Mouse (Mus musculus) NIH3T3 (cell line): ENCODE data around the gene Efcab8.

Experiments used
- DNase-seq: peaks from one replicate; pipeline ENCODE4 v3.0.0-alpha.2; 2012; ENCODE audit warnings: low read depth

Efcab8 gene

GRCm38 (mm10) chr2:153779394-153779981 is at the start of gene Efcab8:
TSS of gene Efcab8 (plus strand) at chr2:153779931.
- DNase-seq, result no peak

- no peak for DNase-seq
Observed at GRCm38 (mm10) chr2:153734033-153734432, 45.7 kb upstream of the Efcab8 start.

DNA sequence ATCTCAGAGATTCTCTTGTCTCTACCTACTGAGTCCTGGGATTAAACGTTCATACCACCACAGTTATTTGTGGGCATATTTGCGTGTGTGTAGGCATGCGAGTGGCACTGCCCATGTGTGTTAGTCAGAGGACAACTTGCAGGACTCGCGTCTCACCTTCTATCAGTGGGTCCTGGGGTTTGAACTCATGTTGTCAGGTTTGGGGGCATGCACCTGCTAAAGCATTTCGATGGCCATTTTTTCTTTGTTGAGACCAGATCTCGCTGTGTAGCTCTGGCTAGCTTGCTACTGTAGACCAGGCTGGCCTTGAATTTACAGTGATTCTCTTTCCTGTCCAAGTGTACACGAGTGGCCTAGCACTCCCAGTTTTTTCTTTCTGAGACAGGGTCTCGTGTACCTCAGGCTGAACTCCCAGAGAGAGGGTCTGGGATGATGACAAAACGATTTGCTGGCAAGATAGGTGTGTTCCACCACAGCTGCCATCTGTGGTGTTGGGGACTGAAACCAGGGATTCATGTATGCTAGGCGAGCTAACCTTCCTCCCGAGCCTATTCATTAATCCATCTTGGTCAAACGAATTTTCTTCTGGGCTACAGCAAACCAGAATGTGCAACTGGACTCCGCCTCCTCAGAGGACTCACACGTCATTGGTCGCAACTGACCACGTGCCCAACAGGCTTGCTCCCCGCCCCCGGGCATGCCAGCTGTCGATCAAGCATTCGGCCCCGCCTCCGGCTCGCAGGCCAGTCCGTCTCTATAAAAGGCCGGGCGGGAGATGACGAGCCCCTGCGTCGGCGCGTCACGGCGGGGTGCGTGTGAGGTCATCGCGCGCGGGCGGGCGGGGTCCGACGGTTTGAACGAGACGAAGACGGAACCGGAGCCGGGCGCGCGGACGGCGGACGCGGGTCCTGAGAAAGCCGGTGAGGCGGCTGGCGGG is 39.0 kb upstream of the Efcab8 start, which contains the start of gene Mapre1:
Mapre1 (plus strand) TSS at position 775 of the 937 bp plus-strand sequence.
- peak; percentile 100 for DNase-seq

- no peak for DNase-seq
Observed at GRCm38 (mm10) chr2:153741437-153742065, 38.2 kb upstream of the Efcab8 start.

DNA sequence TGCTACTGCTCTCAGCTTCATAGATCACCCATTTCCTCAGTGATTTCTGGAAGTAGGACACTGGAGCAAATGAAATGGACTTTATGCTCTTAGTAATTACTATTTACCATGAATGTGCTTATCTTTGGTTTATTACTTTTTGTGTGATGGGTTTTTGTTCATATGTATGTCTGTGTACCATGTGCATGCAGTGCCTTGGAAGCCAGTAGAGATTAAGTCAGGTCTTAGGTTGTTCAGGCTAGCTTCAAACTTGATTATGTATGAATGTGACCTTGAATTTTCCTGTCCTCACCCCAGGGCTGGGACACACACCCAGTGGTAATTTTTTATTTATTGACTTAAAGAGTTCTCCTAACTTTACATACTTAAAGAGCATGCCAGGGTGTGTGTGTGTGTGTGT is 31.7 kb upstream of the Efcab8 start:
- no peak for DNase-seq

- DNase-seq, result no peak
Observed at GRCm38 (mm10) chr2:153750363-153750762, 29.4 kb upstream of the Efcab8 start.

- DNase-seq, result no peak
Observed at GRCm38 (mm10) chr2:153762121-153762520, 17.6 kb upstream of the Efcab8 start.

DNA sequence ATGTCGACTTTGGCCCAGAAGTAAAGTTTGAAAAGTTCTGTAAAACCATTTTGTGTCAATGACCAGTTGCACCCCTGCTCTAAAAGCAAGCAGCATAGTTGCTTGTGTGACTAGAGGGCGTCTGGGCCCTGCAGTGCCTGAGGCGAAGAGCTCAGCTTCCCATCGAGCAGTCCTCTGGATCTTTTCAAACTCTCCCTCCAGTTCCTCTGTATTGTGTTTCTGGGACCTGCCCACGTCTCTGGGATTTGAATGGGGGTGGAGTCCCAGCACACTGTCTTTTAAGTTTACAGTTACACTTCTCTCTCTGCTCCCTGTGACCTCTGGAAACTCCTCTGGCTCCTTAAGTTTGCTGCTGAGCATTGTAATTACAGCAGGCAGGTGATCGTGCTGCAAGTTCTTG is 12.2 kb upstream of the Efcab8 start:
- no peak for DNase-seq

DNA sequence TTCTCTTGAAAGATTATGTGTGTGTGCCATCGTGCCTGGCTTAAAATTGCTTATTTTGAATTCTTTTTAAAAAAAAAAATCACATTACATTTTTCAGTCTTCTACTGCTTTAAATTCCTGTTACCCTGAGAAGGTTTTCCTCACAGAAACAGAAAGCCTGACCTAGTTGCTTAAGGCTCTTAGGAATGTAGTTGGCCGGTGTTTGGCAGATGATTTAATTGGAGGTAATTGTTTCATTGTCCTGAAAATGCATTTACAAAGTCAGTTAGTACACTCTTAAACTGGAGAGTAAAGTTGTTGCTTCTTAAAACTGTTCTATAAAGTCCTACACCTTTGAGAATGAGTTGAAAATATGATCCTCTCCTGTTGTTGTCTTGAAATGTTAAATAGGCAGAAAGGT is 10.8 kb upstream of the Efcab8 start:
- no peak for DNase-seq

GRCm38 (mm10) chr2:153772950-153773349 is 6.8 kb upstream of the Efcab8 start:
- no peak for DNase-seq

DNA sequence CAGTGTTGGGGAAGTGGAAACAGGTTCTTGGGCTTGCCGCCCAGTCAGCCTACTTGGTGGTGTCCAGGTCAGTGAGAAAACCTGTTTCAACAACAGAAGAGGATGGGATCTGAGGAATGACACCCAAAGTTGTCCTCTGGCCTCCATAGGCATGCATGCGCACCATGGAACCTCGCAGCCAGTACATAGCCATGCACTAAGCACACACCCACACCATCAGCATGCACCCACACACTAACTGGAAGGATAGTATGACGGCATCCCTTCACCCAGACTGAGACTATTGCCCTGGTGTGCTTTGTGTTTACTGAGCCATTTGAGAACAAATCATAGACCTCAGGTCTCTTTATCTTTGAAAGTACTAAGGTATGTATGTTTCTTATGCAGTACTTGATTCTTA is 4.3 kb upstream of the Efcab8 start:
- no peak for DNase-seq

GRCm38 (mm10) chr2:153778638-153779362 is 931 bp upstream of the Efcab8 start:
- no peak for DNase-seq

- DNase-seq, result no peak
Observed at GRCm38 (mm10) chr2:153781181-153781580, 1.4 kb downstream of the Efcab8 start.

DNA sequence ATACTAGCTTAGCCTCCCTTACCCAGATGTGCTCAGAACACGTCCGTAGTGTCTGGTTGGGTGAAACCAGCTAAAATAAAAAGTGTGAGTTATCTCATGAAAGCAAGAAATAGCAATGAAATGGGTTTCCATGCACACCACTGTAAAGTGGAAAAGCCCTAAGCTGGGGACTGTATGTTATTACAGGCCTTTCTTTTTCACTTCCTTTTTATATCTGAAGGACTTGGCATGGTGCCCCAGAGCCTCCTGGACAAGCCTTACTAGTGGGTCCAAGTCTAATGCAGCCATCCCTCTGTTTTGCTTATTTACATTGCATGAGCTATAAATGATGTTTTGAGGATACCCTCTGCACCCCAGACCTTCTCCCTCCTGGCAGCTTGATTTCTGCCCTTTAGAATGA is 4.9 kb downstream of the Efcab8 start:
- peak; percentile 23 for DNase-seq

DNA sequence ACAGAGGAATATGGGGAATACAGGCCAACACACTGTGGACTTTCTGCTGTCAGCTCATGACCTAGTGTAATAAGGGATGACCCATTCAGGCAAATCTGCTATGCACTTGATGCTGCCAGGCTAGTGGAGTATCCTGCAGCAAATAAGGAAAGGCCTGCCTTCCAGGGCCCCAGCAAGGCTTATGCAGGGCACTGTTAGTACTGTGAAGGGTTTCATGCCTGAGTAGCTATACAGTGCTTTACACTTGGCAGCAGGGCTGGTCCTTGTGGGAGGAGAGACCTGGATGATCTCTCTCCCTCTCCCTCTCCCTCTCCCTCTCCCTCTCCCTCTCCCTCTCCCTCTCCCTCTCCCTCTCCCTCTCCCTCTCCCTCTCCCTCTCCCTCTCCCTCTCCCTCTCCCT is 13.6 kb downstream of the Efcab8 start:
- DNase-seq, result no peak

DNA sequence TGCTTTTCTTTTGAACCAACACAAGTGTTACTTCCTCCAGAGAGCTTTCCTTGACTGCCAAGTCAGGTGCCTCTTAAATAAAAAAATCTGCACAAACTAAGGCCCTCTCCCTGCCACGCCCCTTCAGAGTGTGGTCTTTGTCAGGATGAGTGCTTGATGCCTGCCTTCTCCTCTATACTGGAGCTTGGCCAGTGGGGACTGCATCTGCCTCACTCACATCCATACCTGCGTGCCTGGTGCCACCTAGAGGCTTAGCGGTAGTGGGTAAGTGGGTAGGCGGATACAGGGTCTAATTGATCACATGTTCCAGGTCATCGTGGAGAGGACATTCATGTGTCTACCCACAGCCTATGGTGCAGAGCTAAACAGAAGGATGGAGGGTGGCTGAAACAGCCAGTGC is 15.4 kb downstream of the Efcab8 start:
- DNase-seq, result peak; percentile 35

DNA sequence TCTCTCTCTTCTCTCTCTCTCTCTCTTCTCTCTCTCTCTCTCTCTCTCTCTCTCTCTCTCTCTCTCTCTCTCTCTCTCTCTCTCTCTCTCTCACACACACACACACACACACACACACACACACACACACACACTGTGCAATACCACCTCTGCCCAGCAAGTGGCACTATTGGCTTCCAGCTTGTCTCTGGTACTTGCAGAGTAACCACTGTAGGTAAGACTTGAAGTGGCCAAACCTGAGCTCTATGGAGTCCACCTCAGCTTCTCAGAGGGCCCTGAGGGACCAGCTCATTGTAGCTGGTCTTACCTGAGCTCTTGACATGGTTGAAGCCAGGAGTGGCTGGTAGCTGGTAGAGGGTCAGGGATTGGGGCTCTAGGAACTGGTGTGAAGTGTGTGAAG is 27.7 kb downstream of the Efcab8 start:
- peak; percentile 64 for DNase-seq

GRCm38 (mm10) chr2:153808146-153808545 is 28.4 kb downstream of the Efcab8 start:
- no peak for DNase-seq

- DNase-seq, result no peak
Observed at GRCm38 (mm10) chr2:153808841-153809240, 29.1 kb downstream of the Efcab8 start.

DNA sequence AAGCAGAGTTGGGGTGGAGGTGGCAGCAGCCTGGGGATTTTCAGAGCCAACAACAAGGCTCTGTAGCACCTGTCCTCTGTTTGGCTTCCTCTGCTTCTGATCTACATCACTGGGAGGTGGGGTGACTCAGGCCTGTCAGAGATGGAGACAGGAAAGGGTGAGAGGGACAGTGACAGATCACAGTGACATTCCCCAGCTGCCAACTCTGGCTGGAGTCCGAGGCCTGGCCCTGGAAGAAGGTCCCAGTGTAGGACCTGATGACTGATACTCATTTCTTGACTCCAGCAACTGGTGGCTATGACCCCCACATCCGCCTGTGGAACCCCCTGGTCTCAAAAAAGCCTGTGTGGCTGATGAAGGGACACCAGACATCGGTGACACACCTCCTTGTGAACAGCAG is 30.2 kb downstream of the Efcab8 start:
- DNase-seq, result no peak

- DNase-seq, result no peak
Observed at GRCm38 (mm10) chr2:153822005-153822543, 42.3 kb downstream of the Efcab8 start.

DNA sequence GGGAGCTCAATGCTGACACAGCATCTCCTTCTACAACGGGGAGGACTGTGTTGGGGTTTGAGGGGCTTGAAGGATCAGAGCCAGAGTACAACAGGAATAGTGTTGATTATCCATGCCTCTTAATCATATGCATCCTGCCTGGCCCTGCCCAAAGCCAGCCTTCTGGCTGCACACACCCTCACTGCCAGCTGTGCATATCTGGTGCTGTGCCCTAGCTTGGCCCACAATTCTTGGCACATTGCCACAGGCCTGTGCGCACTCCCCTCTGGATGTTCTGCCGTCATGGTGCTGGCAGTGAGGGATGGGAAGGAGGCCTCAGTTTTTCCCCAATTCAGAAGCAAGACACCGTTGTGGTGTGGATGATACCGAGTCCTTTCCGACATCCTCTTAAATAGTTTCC is 44.9 kb downstream of the Efcab8 start:
- DNase-seq, result peak; percentile 5
